ENCODE assay signal across 21 mouse cellular contexts in genomic region chr7:73143902-73144301, GRCm38 (mm10).
DNase-seq lines count a peak whose midpoint lies in the region; ATAC-seq lines count a peak whose summit lies in the region.
"Had no signal": no experiment of that assay in that cellular context is flagged by ENCODE, and none has a peak within 500 bp of the region (broad histone marks: within the 10 kb centered on the region; RNA-seq: fewer than 3 reads in every experiment).

No protein-coding gene starts in this region.

- no peak for ATAC-seq in midbrain, embryonic 11.5 days (ENCODE audit: low FRiP score)
- ATAC-seq in forebrain, embryonic 11.5 days (replicated peaks; ENCODE audit: low FRiP score): no peak
- ATAC-seq: midbrain, embryonic 15.5 days had no signal

- peak overlapping the region; percentile 93 for H3K27ac ChIP-seq in midbrain, embryonic 10.5 days (replicated peaks)
- H3K27ac ChIP-seq in midbrain, embryonic 11.5 days (ENCODE audit: low read depth, low read length): no peak overlapping the region
- H3K27ac ChIP-seq in forebrain, embryonic 11.5 days (ENCODE audit: low read depth, low read length): no peak overlapping the region
- H3K27ac ChIP-seq: embryonic facial prominence, embryonic 13.5 days; left cerebral cortex, adult 2 months; limb, embryonic 12.5 days; liver, embryonic 13.5 days; macrophage; midbrain, embryonic 15.5 days had no signal

- peaks cover 2% of the 10 kb centered on the region; the same call in 1 of the 2 replicates for H3K27me3 ChIP-seq in midbrain, embryonic 10.5 days (ENCODE audit: low read depth, poor library complexity, severe bottlenecking)
- H3K27me3 ChIP-seq in midbrain, embryonic 11.5 days (ENCODE audit: control insufficient read depth, insufficient read depth, low read length): no peaks in the 10 kb centered on the region
- no peaks in the 10 kb centered on the region for H3K27me3 ChIP-seq in forebrain, embryonic 11.5 days (ENCODE audit: control insufficient read depth, insufficient read depth, low read length)
- H3K27me3 ChIP-seq: midbrain, embryonic 15.5 days had no signal

- WGBS in midbrain, embryonic 10.5 days: 85% methylated on average over 11 of the region's 11 CpGs
- 77% methylated on average over 11 of the region's 11 CpGs for WGBS in midbrain, embryonic 11.5 days
- WGBS in forebrain, embryonic 11.5 days: 80% methylated on average over 11 of the region's 11 CpGs

- peak; percentile 35 for DNase-seq in heart, adult 11 months
- DNase-seq in heart, postnatal 14 days: no peak
- no peak for DNase-seq in midbrain, embryonic 10.5 days (ENCODE audit: low spot score)
- DNase-seq in midbrain, embryonic 11.5 days (ENCODE audit: low spot score, missing footprints): no peak
- DNase-seq in forebrain, embryonic 11.5 days (ENCODE audit: low spot score): peak; percentile 50
- DNase-seq in neural tube, embryonic 10.5 days (ENCODE audit: extremely low spot score, low spot score): no peak
- no peak for DNase-seq in lung, postnatal 36 days
- DNase-seq: adrenal gland, postnatal 25 days; B cell, adult 2 months; kidney, adult 9 months; kidney, postnatal 36 days; liver, embryonic 13.5 days; lung, embryonic 14.5 days; right cerebral cortex, postnatal 25 days; thymus, adult 2 months had no signal

- intact Hi-C loops in heart, postnatal 14 days (cut with DNase I): no loop called here

- H3K9me3 ChIP-seq in midbrain, embryonic 10.5 days (replicated peaks): no peaks in the 10 kb centered on the region
- no peaks in the 10 kb centered on the region for H3K9me3 ChIP-seq in midbrain, embryonic 11.5 days (ENCODE audit: control insufficient read depth, low read length)
- H3K9me3 ChIP-seq in forebrain, embryonic 11.5 days (ENCODE audit: control insufficient read depth, low read length): no peaks in the 10 kb centered on the region; the same call in 1 of the 2 replicates
- H3K9me3 ChIP-seq: embryonic facial prominence, embryonic 13.5 days; heart, embryonic 12.5 days; limb, embryonic 12.5 days; liver, embryonic 13.5 days; midbrain, embryonic 15.5 days had no signal

- H3K9ac ChIP-seq in midbrain, embryonic 11.5 days (ENCODE audit: low read length): no peak overlapping the region
- H3K9ac ChIP-seq in forebrain, embryonic 11.5 days (ENCODE audit: low read length): no peak overlapping the region
- H3K9ac ChIP-seq: embryonic facial prominence, embryonic 13.5 days; heart, embryonic 12.5 days; limb, embryonic 12.5 days; liver, embryonic 13.5 days; lung, embryonic 14.5 days; midbrain, embryonic 15.5 days had no signal

- H3K4me2 ChIP-seq in midbrain, embryonic 11.5 days: no peak overlapping the region
- H3K4me2 ChIP-seq in forebrain, embryonic 11.5 days (ENCODE audit: low read depth, low read length, severe bottlenecking): no peak overlapping the region
- H3K4me2 ChIP-seq: embryonic facial prominence, embryonic 13.5 days; heart, embryonic 12.5 days; limb, embryonic 12.5 days; liver, embryonic 13.5 days; lung, embryonic 14.5 days; midbrain, embryonic 15.5 days had no signal

- H3K4me3 ChIP-seq in midbrain, embryonic 10.5 days: no peak overlapping the region
- no peak overlapping the region for H3K4me3 ChIP-seq in midbrain, embryonic 11.5 days (ENCODE audit: low read depth, low read length)
- H3K4me3 ChIP-seq in forebrain, embryonic 11.5 days (ENCODE audit: low read depth, low read length): no peak overlapping the region
- H3K4me3 ChIP-seq: embryonic facial prominence, embryonic 13.5 days; heart, embryonic 12.5 days; left cerebral cortex, adult 2 months; limb, embryonic 12.5 days; liver, embryonic 13.5 days; midbrain, embryonic 15.5 days had no signal

- no peaks in the 10 kb centered on the region for H3K36me3 ChIP-seq in midbrain, embryonic 10.5 days
- H3K36me3 ChIP-seq in midbrain, embryonic 11.5 days (ENCODE audit: control insufficient read depth, insufficient read depth, low read length): no peaks in the 10 kb centered on the region
- H3K36me3 ChIP-seq in forebrain, embryonic 11.5 days (ENCODE audit: control insufficient read depth, insufficient read depth, low read length): no peaks in the 10 kb centered on the region
- H3K36me3 ChIP-seq: embryonic facial prominence, embryonic 13.5 days; heart, embryonic 12.5 days; limb, embryonic 12.5 days; liver, embryonic 13.5 days; midbrain, embryonic 15.5 days had no signal

- H3K4me1 ChIP-seq in midbrain, embryonic 10.5 days: peaks cover 81% of the 10 kb centered on the region
- peaks cover 43% of the 10 kb centered on the region for H3K4me1 ChIP-seq in midbrain, embryonic 11.5 days (ENCODE audit: control insufficient read depth, insufficient read depth, low read length)
- peaks cover 34% of the 10 kb centered on the region for H3K4me1 ChIP-seq in forebrain, embryonic 11.5 days (replicated peaks; ENCODE audit: control insufficient read depth, insufficient read depth, low read length)
- H3K4me1 ChIP-seq: liver, embryonic 13.5 days had no signal

Comparison
In these comparisons a context has a peak if more than half of its experiments do, and no peak if none do; other contexts are left out.
1. DNase-seq: peak in heart, adult 11 months (single experiment) and forebrain, embryonic 11.5 days (single experiment); none in heart, postnatal 14 days (0 of 2), midbrain, embryonic 10.5 days (single experiment), midbrain, embryonic 11.5 days (single experiment), neural tube, embryonic 10.5 days (single experiment) and lung, postnatal 36 days (single experiment).